ENCODE assay signal across 13 mouse cellular contexts in the genomic region with DNA sequence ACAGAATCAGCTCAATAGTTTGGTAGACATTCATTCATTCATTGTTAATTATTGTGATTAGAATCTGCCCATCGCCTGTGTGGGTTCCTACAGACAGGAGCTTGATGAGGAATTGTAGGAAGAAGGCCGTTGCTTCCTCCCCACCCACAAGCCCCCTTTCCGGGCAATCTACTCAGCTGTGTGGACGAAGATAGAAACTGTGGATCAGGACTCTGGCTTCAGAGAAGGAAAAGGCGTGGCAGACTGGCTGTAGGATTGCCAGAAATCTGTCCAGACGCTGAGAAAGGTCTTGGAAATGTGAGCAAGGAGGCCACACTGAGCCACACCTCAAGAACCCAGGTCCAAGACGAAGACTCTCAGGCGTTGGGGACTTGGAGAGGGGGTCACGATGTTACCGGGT.
"Had no signal": no experiment of that assay in that cellular context is flagged by ENCODE, and none has a peak within 500 bp of the region (broad histone marks: within the 10 kb centered on the region; RNA-seq: fewer than 3 reads in every experiment).

No protein-coding gene starts in this region.

- H3K4me2 ChIP-seq: intestine, embryonic 15.5 days; limb, embryonic 12.5 days; liver, embryonic 13.5 days; lung, embryonic 15.5 days; midbrain, embryonic 13.5 days had no signal

- H3K27me3 ChIP-seq: intestine, embryonic 15.5 days; limb, embryonic 12.5 days; liver, embryonic 13.5 days; lung, embryonic 15.5 days; midbrain, embryonic 13.5 days had no signal

- H3K27ac ChIP-seq: intestine, embryonic 15.5 days; layer of hippocampus, adult 2 months; limb, embryonic 12.5 days; liver, embryonic 13.5 days; lung, embryonic 15.5 days; midbrain, embryonic 13.5 days; stomach, postnatal 0 days had no signal

- H3K36me3 ChIP-seq: intestine, embryonic 15.5 days; limb, embryonic 12.5 days; liver, embryonic 13.5 days; lung, embryonic 15.5 days; midbrain, embryonic 13.5 days had no signal

- H3K9me3 ChIP-seq: intestine, embryonic 15.5 days; limb, embryonic 12.5 days; liver, embryonic 13.5 days; lung, embryonic 15.5 days; midbrain, embryonic 13.5 days had no signal

- ATAC-seq: intestine, embryonic 15.5 days; liver, postnatal 0 days; midbrain, embryonic 13.5 days had no signal

- DNase-seq: liver; liver, embryonic 13.5 days; liver, postnatal 0 days; lung, postnatal 36 days; right cerebral cortex, postnatal 25 days; thymus, adult 2 months; thymus, postnatal 25 days had no signal

- H3K4me1 ChIP-seq: intestine, embryonic 15.5 days; liver, embryonic 13.5 days; lung, embryonic 15.5 days; midbrain, embryonic 13.5 days had no signal

- H3K9ac ChIP-seq: intestine, embryonic 15.5 days; limb, embryonic 12.5 days; liver, embryonic 13.5 days; liver, postnatal 0 days; lung, embryonic 15.5 days; midbrain, embryonic 13.5 days had no signal

- H3K4me3 ChIP-seq: intestine, embryonic 15.5 days; layer of hippocampus, adult 2 months; limb, embryonic 12.5 days; liver, embryonic 13.5 days; lung, embryonic 15.5 days; midbrain, embryonic 13.5 days had no signal
